Mouse (Mus musculus) thymus, adult 2 months (tissue): ENCODE results near the gene Map2k1.

Experiments used
- CTCF ChIP-seq: fragments of 200-500 bp; IDR thresholded peaks from 2 replicates; pipeline ENCODE4 v1.5.1; 2012; ENCODE audit warnings: mild to moderate bottlenecking, control low read depth, low read length, moderate library complexity, borderline replicate concordance; ENCODE audit not compliant: control insufficient read depth, poor library complexity, insufficient read depth; ENCODE audit errors: extremely low read depth
- POLR2A ChIP-seq: fragments of 200-500 bp; IDR thresholded peaks from 2 replicates; pipeline ENCODE4 v1.6.1; 2012; ENCODE audit warnings: mild to moderate bottlenecking, low read length, control low read depth, moderate library complexity; ENCODE audit not compliant: control insufficient read depth, poor library complexity, insufficient read depth; ENCODE audit errors: extremely low read depth

- no peak for TF ChIP-seq CTCF
- TF ChIP-seq POLR2A = no peak
These were observed 81.2 kb downstream of the Map2k1 start for GRCm38 (mm10) chr9:64172145-64172815.
